Mouse (Mus musculus): ENCODE results near the gene Prr5l.

Gene Prr5l

DNA sequence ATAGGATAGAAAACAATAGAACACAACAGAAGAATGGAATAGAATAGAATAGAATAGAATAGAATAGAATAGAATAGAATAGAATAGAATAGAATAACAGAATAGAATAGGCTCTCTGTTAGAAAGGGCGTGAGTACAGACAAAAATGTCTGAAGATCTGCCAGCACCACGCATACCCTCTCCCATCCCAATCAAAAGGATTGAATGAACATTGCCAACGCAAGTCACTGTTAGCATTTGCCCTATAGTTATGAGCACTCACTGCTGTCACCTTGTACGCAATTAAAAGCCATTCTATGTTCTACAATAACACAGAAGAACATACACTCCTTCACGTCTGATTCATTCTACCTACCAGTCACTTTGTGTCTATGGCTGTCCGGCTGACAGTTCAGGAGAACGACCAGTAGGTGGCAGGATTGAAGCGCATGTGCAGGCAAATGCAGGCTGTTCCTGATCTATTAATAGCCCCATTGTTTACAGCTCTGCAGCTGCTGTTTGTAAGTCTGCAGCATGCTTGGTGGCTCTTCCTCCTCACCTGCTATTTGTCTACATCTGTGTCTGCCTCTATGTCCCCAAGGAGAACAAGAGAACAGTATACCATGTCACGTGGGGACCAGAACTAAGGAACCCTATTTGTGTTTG is 217.6 kb downstream of the Prr5l start:
- peak; percentile 87 for ATAC-seq (ENCODE audit: low TSS enrichment)

Data from frontal cortex, adult (tissue).